Mouse (Mus musculus): Measurements from ENCODE around the gene Brd2.
A peak's percentile ranks its signal among the peaks of the same experiment; 100 is the strongest.

Brd2 gene

GRCm38 (mm10) chr17:34131911-34132310 lies 9.5 kb upstream of the Brd2 start:
- DNase-seq (ENCODE audit: low read depth): no peak

GRCm38 (mm10) chr17:34130073-34130947 lies 7.9 kb upstream of the Brd2 start:
- no peak for DNase-seq (ENCODE audit: low read depth)

DNA sequence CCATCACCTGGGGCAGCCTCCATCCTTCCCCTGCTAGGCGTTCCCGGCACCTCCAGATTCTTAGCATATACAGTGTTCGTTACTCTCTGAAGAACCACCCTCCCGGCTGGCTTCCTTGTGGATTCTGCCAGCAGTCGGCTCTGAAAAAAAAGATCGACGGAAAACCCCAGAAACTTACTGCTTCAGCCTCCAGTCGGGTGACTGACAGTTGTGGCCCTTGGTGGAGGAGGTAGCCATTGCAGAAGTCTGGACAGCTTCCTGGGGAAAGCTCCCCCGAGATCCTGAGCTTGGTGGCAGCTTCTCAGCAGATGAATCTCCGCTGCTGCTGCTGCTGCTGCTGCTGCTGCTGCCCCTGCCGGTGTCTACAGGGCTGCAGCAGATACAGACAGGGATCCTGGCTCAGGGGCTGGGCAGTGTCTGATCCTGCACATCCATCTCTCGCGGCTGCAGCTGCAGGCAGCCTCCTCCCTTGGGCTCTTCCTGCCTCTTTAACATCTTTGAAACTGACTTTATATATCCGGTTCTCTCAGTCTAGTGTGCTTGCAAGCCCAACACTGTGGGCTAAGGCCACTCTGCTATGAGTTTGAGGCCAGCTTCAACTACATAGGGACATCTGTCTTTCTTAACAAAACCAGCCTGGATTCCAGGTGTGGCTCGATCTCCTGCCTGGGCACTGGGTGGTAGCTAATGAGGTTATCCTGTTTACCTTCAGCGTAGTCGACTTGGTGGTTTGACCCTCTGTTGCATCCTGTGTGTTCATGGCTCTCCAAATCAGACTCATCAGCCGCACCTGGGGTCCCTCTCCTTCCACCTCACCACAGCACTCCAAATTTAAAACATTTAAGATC lies 6.7 kb upstream of the Brd2 start:
- no peak for DNase-seq (ENCODE audit: low read depth)

- DNase-seq (ENCODE audit: low read depth): no peak
Measured at GRCm38 (mm10) chr17:34128264-34128937, 6.0 kb upstream of the Brd2 start.

DNA sequence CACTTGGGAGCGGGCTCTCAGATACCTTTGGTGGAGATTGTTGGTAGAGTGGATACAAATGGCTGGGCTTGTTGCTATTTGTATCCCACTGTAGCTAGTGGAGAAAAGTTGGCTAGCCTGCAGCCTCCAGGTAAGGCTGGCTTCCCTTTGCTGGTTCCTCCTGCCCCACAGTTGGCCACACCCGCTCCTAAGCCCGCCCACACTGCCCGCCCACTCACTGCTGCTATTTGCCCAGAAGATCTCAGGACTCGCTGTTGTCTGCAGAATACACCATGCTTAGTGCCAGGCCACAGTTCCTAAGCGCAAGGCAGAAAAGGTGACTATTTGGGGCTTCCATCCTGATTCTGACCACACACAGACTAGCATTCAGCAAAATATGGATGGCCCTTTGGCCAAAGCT lies 5.0 kb upstream of the Brd2 start:
- no peak for DNase-seq (ENCODE audit: low read depth)

DNA sequence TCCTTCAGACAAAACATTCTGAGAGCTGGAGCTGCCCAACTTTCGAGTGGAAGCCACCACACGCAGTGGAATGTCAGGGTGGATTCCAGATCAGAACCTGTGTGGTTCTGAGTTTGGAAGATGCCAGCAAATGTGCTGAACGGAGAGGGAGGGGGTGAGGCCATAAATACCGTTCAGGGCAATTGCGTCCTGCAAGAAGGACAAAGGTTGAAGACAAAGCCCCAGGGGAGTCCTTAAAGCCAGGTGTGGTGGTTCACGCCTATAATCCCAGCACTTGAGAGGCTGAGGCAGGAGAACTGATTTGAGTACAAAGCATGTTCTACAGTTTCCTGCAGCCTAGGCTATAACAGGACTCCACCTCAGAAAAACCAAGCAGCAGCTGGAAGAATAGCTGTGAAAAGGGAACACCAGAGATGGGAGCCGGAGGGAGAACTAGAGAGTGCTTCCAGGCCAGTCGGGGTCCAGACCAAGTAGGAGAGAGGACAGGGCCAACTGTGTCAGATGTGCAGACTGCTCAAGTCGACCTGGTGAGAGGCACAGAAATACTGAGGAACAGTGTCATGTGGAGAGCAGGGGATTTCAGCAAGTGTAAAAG lies 4.5 kb upstream of the Brd2 start:
- no peak for DNase-seq (ENCODE audit: low read depth)

- DNase-seq (ENCODE audit: low read depth): no peak
Measured at GRCm38 (mm10) chr17:34124649-34125048, 2.2 kb upstream of the Brd2 start.

DNA sequence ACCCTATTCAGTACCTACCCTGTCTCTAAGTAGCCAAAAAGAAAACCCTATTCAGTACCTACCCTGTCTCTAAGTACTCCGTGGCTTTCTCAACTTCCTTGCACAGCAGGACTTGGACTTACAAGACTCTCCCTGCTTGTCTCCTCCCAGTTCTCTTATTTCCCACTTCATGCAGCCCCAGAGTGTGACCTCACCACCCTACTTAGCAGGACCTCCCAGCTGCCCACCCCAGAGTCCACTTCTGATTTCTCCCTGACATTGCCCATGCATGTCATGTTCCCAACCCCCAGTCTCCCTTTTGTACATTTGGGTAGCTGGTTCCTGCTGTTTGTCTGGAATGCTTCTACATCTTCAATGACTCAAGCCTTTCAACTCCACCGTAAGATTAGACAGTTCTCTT lies 1.1 kb upstream of the Brd2 start:
- DNase-seq (ENCODE audit: low read depth): peak; percentile 68

GRCm38 (mm10) chr17:34123111-34123510 lies 677 bp upstream of the Brd2 start:
- no peak for DNase-seq (ENCODE audit: low read depth)

- DNase-seq (ENCODE audit: low read depth): peak; percentile 82
Measured at GRCm38 (mm10) chr17:34121879-34122187, 601 bp downstream of the Brd2 start.

DNA sequence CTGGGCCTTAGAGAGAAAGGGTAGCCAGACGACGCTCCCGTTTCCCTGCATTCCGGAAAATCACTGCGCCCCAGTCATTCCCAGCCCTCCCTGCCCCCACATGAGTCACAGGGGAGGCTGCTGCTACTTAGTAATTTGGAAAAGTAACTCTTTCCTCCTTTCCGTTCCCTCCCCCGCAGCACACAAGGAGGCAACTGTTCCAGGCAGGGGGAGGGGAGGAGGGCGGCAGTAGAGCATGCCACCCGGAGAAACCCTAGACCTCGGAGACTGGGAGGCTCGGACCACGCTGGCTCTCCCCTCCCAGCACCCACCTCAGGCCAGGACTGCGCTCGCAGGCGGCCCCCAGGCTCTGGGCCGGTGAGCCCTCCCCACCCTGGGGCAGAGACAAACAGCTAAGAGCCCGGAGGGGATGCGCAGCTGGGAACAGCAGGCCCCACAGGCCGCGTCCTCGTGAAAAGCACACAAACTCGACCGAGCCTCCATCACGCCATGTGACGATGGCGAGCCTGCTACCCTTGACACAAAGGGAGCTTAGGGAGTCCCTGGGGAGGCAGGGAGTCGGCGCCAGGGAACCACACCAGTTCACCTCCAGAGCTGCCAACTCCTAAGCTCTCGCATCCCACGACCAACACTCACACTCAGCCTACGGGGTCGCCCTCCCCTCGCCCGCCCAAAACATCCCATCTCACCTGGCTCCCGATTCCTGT lies 1.1 kb downstream of the Brd2 start:
- peak; percentile 99 for DNase-seq (ENCODE audit: low read depth)

DNA sequence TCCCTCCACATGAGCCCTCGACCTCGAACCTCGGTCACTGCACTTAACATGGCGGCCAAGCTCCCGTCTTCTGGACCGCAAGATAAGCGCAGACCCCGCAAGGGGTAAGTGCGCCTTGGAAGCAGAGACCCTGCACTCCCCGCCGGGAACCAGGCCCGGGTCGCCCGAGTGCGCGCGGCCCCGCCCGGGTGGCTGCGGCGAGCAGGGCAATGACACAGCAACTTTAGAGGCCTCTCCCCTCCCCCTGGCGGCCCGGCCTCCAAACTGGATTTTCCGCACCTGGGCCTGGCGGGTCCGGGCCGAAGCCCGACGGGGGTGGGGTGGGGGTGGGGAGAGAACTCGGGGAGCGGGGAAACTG lies 1.6 kb downstream of the Brd2 start:
- no peak for DNase-seq (ENCODE audit: low read depth)

DNA sequence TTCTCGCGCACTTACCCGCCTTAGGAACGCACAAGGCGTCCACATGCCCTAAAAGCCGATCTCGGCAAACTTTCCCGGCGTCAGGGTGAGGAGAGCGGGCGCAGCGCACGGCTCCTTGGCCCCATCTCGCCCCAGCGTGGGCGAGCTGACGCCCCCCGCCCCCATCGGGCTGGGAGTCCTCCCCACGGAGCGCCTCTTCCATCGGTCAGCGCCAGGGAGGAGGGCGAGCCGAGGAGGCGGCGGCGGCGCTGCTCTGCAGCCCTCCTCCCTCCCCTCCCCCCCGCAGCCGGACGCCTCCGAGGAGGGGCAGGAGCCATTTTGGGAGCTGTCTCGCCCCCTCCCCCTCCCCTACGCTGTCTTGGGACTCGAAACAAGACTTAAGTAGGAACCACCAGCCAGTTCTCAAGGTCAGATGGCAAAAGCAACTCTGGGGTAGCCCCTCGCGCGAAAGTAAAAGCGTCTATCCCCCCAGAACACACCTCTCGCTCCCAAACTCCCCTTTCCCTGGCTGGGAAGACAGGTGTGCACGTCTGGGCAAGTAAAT lies 2.2 kb downstream of the Brd2 start:
- peak; percentile 98 for DNase-seq (ENCODE audit: low read depth)

DNA sequence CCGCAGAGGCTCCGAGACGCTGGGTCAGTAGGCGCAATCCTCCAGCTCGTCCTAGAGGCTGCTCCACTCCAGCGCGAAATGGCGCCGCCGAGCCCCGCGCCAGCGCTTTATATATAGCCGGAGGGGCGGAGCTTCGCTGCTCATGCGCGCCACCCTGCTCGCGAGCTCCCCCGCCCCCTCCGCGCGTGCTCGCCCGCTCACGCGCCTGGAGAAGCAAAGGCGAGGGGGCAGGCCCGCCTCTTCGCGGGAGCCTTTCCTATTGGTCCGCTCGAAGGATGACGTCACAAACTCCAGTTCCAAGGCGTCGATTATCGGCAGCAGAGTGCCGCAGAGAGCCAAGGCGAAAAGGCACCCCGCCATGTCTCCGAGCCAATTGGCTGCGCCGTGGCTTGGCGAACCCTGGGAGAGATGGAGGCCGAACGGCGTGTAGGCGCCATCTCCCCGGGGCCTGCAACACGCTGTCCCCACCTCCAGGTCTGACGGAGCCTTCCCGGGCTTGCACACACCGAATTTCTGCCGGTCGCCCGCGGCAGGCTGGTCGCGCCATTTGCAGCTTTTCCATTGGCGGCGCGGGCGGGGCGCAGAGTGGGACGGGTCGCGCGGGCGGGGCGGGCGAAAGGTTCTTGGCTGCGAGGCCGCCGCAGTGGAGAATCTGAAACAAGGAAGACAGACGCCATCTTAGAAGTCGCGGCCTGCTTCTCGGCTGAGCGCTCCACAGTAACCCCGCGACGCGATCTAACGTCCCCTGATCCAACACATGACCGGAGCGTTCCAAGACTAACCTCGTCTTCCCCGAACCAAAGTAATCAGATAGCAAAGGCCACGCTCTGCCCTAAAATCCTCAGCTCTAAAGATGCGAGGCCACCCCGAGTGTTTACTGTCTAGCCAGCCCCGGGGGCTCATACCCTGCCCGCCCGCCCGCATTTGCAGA lies 2.9 kb downstream of the Brd2 start, which contains the start of gene H2-DMa:
H2-DMa (plus strand) TSS at position 293 of the 931 bp plus-strand sequence.
- DNase-seq (ENCODE audit: low read depth): peak; percentile 100

GRCm38 (mm10) chr17:34118873-34119248 lies 3.6 kb downstream of the Brd2 start:
- no peak for DNase-seq (ENCODE audit: low read depth)

GRCm38 (mm10) chr17:34118113-34118872 lies 4.1 kb downstream of the Brd2 start:
- peak; percentile 57 for DNase-seq (ENCODE audit: low read depth)

DNA sequence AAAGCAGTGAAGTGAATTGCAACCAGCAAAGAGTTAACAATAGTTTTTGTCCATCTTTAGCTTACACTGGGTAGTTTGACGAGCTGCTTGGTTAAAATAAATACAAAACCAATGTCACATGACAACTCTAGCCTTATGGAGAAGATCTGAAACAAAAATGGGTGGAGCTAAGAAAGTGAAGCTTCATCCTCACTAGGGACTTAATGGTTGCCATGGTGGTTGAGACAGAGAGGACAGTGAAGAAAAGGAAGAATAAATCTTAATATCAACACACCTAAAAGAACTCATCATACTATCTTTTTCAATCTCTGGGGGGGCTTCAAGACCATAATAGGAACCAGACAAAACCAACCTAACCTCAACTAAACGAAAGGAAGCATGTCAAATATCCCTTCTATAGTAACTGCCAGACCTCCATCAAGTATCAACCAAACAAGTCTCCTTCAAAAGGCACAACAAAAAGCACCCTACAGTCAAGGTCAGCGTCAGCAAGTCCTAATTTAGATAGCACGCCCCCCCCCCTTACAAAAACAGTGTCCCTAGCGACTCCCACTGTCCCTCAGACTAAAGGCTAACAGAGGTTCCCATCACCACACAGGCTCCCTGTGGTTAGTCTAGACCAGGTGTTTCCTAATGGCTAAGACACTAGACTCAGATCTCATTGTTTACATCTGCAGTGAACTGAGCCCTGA lies 4.9 kb downstream of the Brd2 start:
- DNase-seq (ENCODE audit: low read depth): peak; percentile 66

GRCm38 (mm10) chr17:34116736-34117370 lies 5.6 kb downstream of the Brd2 start:
- peak; percentile 27 for DNase-seq (ENCODE audit: low read depth)

All from NIH3T3 (cell line).